Mouse (Mus musculus): Measurements from ENCODE around the gene Rdh7.

- TF ChIP-seq CTCF (IDR thresholded peaks at IDR 0.05; ENCODE audit: borderline replicate concordance, insufficient read depth, low read depth, low read length), result no peak
- no peak for TF ChIP-seq POLR2A (IDR thresholded peaks at IDR 0.05; ENCODE audit: borderline replicate concordance, insufficient read depth, low read length)
Observed at GRCm38 (mm10) chr10:127886971-127887370, 1.6 kb downstream of the Rdh7 start.

All from cerebellum, adult 2 months (tissue).